Mouse (Mus musculus): ENCODE measurements at regions not wholly inside any gene's neighbourhood (a gene's known extent, or its start where the extent isn't known, plus 50 kb on each side); places are given as distances from the start of the nearest gene placed in this dataset.

DNA sequence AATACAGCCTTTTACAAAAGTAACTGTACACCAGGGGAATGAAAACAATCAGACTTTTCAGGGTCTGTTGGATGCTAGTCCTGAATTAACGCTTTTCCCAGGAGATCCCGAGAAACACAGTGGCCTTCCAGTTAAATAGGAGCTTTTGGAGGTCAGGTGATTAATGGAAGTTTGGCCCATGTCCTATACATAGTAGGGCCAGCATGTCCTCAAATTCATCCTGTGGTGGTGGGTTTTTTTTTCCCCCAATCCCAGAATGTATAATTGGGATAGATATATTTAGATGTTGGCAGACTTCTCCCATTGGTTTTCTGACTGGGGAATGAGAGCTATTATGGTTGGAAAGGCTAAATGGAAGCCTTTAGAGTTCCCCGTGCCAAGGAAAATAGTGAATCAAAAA lies 77.6 kb downstream of the Cd200 start:
- DNase-seq (ENCODE audit: low spot score): no peak

DNA sequence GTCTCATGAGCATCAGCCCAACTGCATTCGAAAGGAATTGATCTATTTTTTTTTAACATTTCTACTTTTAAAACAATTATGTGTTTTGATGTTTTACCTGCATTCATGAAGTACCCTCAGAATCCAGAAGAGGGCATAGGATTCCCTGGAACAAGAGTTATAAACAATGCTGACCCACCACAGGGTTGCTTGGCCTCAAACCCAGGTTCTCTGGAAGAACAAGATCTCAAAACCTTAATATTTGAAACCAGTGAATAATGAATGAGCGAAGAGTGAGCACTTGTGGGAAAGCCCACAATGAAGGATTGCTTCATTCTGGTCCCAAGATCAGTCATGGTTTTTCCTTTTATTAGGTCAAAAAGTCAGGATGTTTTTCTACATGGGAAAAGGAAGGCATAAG lies 78.6 kb downstream of the Cd200 start:
- no peak for DNase-seq (ENCODE audit: low spot score)

DNA sequence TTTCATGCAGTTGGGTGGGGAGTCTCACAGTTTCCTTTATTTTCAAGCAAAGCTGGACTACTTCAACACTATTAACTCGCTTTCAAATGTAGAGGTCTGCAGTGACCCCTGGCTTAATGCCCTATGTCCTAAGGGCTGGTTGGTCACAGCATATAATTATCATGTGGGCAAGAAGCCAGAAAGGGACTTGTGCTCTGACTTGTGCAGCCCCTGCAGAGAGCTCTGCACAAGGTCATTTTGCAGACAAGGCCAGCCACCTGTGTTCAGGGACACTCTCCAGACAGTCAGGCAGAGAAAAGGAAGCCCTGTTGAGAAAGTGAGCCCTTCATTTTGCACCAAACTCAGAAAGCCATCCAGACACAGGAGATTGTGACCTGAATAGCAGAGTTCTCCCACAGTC lies 79.1 kb downstream of the Cd200 start:
- peak; percentile 15 for DNase-seq (ENCODE audit: low spot score)

DNA sequence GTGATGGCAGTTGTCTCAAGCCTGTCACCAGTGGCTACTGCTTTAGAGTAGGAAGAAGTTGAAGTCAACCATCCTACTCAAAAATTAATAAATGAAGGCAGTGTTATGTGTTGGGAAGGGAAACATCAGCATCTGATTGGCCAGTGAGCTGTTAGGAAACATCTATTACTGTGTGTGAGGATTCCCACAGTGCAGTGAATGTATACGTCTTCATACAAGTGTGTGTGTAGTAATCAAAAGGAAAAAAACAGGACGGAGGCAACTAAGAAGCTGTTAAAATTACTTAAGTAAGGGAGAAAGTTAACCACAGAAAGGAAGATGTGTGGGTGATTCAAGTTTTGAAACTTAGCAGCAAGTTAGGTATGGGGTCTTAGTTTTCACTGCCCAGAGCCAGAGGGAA lies 81.8 kb downstream of the Cd200 start:
- DNase-seq (ENCODE audit: low spot score): no peak

DNA sequence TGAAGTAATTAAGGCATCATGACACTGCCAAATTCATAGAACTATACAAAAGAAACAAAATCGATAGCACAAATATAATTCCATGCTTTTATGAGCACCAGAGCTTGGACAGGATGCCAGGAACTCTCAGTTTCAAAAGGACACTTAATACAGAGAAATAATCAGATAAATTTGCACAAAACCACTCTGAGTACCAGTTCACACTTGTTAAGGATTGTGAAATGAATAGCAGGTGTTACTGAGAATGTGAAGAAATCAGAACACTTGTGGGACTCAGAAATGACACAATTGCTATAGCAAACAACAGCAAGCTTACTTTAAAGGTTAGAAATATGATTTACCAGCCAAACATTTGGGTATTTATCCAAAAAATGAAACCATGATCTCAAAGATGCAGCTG lies 87.4 kb downstream of the Btla start:
- DNase-seq (ENCODE audit: low spot score): no peak

All from testis, postnatal 14 days (tissue).